Mouse (Mus musculus) skeletal muscle tissue, adult 2 months (tissue): ENCODE measurements at regions not wholly inside any gene's neighbourhood (a gene's known extent, or its start where the extent isn't known, plus 50 kb on each side); places are given as distances from the start of the nearest gene placed in this dataset.

Source experiments
- DNase-seq: peaks from one replicate; pipeline ENCODE4 v3.0.0-alpha.2; 2012; ENCODE audit warnings: low read depth, low spot score

DNA sequence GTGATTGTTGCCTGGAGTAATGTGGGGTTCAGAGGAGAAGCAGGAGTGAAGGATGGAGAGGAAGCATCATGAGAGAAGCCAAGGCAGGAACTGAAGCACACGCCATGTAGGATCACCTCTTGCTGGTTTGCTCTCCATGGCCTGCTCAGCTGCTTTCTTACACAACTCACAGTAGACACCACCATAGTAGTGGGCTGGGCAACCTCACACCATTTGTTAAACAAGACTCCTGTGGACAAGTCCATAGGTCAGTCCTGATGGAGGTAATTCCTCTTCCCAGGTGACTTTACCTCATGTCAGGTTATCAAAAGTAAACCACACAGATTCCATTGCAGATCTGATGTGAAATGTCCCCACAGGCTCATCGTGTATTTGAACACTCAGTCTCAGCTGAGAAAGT, 285.5 kb upstream of the Hs6st1 start:
- no peak for DNase-seq

DNA sequence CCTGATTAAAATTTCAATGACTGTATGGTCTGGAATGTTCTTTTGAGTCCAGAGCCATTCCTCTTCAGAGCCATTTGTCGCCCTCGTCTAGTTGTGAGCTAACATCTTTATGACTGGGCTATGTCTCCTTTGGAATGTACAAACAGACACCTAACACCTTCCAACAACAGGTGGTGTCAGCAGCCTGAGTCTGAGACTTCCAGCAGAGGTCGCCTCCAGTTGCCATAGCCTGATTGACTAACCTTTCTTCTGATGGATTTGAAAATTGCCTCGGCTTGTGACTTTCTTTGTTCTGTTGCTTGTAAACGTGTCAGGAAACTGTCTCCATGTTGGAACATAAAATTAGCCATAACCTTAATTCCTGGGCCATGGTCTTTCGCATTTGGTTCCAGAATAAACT, 284.8 kb upstream of the Hs6st1 start:
- no peak for DNase-seq

DNA sequence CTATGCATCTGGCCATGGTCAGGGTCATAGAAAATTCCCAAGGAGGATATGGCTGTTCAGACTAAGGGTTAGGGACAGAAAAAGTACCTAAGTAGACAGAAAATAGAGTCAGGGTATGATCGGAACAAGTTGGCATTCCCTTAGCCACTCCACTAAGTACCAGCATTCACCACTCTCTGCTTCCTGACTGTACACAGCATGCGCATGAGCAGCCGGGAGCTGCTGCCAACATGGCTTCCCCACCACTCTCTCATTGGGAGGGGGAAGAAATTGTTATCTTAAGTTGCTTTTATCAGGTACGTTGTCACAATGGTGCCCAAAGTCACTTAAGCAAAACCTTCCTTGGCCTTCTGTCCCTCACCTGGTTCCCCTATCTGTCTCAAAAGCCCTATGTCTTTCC, 282.0 kb upstream of the Hs6st1 start:
- no peak for DNase-seq

- DNase-seq, result no peak
These were observed 281.5 kb upstream of the Hs6st1 start for GRCm38 (mm10) chr1:35786668-35787213.

GRCm38 (mm10) chr1:35797064-35797463, 271.1 kb upstream of the Hs6st1 start:
- no peak for DNase-seq

- DNase-seq, result no peak
These were observed 270.7 kb upstream of the Hs6st1 start for GRCm38 (mm10) chr1:35797526-35797925.

GRCm38 (mm10) chr1:35805546-35805945, 262.7 kb upstream of the Hs6st1 start:
- DNase-seq, result no peak

- DNase-seq, result no peak
These were observed 261.9 kb upstream of the Hs6st1 start for GRCm38 (mm10) chr1:35806329-35806728.

DNA sequence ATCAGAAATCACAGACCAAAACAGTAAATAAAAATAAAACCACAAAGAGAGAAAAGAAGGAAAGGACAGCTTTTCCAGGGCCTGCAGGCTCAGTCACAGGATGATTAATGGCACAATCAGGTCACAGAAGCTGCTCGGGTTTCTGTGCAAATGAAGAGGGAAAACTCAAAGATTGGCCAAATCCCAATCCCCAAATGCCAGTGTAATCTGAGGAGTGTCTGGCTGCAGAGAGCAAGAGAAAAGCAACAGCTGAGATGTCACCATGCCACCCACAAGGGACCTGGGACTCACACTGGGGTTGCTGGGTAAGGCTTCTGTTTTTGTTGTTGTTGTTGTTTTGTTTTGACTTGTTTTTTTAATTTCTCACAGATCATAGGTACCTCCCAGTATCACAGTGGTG, 261.5 kb upstream of the Hs6st1 start:
- DNase-seq, result peak; percentile 64

DNA sequence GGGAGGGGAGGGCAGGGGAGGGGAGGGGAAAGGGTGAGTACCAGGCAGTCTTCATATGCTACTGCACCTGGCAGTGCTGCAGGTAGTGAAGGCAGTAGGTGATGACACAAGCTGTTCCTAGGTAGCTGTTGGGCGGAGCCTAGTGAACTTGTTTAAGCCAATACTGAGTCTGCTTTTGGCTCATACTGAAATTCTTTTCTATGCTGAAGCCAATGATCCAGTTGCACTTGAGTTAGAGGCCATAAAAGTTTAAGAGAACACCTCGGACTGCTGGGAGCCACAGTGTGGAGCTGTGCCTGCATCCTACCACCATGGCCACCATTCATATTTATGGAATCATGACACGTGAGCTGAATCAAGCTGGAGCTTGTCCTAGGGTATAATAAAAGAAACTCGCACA, 259.3 kb upstream of the Hs6st1 start:
- peak; percentile 31 for DNase-seq

GRCm38 (mm10) chr1:35809341-35809740, 258.9 kb upstream of the Hs6st1 start:
- DNase-seq, result no peak

- no peak for DNase-seq
These were observed 257.4 kb upstream of the Hs6st1 start for GRCm38 (mm10) chr1:35810571-35811342.

GRCm38 (mm10) chr1:35811380-35811779, 256.8 kb upstream of the Hs6st1 start:
- no peak for DNase-seq

GRCm38 (mm10) chr1:35811795-35812194, 256.4 kb upstream of the Hs6st1 start:
- DNase-seq, result no peak

- no peak for DNase-seq
These were observed 254.6 kb upstream of the Hs6st1 start for GRCm38 (mm10) chr1:35813625-35814024.

DNA sequence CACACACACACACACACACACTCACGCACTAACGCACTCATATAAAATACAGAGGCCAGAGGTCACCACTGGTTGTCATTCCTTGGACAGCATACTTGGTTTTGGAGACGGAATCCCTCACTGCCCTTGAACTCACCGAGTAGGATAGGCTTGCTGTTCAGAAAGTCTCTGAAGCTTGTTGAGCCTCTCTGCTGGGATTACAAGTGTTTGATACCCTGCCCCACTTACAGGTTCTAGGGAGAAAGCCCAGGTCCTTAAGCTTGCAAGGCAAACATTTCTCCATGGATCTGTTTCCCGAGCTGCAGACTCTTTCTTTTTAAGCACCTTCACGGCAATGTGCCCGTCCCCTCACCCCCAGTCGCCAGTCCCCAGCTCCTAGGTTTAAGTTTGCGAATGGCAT, 254.0 kb upstream of the Hs6st1 start:
- DNase-seq, result no peak

DNA sequence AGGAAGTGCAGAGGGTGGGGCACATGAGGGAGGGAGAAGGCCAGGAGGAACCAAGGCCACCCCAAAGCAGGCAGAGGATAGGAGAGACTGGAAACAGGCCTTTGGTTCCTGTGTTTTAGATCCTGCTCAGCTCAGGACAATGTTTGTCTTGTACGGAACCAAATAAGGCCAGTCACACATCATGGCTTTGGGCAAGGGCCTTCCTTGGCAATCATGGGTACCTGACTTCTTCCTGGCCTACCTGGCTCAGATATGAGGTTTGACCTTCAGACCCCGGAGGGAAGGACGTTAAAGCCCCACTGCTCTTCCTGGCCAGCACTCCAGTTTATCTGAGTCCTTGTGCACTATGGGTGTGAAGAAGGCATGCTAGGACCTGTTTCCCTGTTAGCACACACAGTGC, 253.4 kb upstream of the Hs6st1 start:
- DNase-seq, result no peak

DNA sequence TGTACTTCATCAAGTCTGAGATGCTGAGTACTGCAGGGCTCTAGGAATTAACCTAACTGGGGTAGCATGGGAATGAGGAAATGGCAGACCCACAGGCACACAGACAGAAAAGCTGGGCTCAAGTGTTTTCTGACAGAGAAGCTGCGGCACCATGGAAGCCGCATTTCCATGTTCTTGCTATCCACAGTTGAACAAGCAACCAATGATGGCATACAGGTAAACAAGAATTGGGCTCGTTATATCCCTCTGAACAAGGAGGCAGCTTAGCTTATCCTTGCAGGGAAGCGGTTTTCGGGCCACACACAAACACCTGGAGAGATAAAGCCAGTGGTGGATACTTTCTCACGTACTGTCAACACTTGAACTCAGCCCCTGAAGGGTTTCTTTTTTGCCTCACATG, 246.4 kb upstream of the Hs6st1 start:
- no peak for DNase-seq

- DNase-seq, result no peak
These were observed 245.6 kb upstream of the Hs6st1 start for GRCm38 (mm10) chr1:35822376-35823202.

DNA sequence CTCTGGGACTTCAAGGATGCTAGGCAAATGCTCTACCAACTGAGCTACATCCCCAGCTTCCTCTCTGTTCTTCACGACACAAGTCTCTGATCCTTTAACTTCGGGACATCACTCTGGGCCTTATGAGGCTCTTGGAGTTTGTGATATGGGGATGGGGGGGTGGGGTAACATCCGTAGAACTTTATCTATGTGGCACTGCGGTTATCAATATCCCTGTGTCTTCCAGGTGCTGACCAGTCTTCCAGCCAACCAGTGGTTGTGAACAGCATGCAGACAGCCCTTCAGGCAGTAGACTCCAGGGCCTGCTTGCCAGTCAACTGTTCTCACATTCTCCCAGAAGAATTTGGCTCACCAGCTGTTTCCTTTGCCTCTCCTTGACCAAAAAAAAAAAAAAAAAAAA, 244.7 kb upstream of the Hs6st1 start:
- no peak for DNase-seq

- DNase-seq, result no peak
These were observed 244.0 kb upstream of the Hs6st1 start for GRCm38 (mm10) chr1:35823981-35824880.

- no peak for DNase-seq
These were observed 242.7 kb upstream of the Hs6st1 start for GRCm38 (mm10) chr1:35825531-35825966.
